Mouse (Mus musculus) G1E (cell line): ENCODE results near the gene Zc3h12c.

Source experiments
- CTCF ChIP-seq: IDR thresholded peaks from 2 replicates; pipeline ENCODE4 v1.5.1; 2012; ENCODE audit warnings: low read depth, low read length, inconsistent platforms, mixed read lengths
- POLR2AphosphoS5 ChIP-seq: IDR thresholded peaks from 2 replicates; pipeline ENCODE4 v1.6.1; 2012; ENCODE audit warnings: low read depth, low read length, inconsistent platforms; ENCODE audit not compliant: insufficient replicate concordance
- TAL1 ChIP-seq: conservative IDR thresholded peaks from 2 replicates; pipeline ENCODE4 v1.6.1; 2012; ENCODE audit warnings: low read depth, low read length, inconsistent platforms, mixed read lengths

- TF ChIP-seq CTCF (no peak), POLR2AphosphoS5 (no peak), TAL1 (no peak)
These were observed 2.7 kb downstream of the Zc3h12c start for GRCm38 (mm10) chr9:52165706-52166090.
